Mouse (Mus musculus) testis, adult 2 months (tissue): ENCODE measurements around the gene Nfix. TPM values are rescaled to one million over a fixed set of nuclear protein-coding genes. Genes with fewer than 3 reads are reported as not detected.

ENCODE experiments used
- H3K27ac ChIP-seq: fragments of 200-500 bp; 2 replicates; pipeline ENCODE4 v1.5.1; 2012; ENCODE audit warnings: low read depth, low read length; ENCODE audit not compliant: control insufficient read depth, insufficient read depth
- H3K27me3 ChIP-seq: fragments of 200-500 bp; 2 replicates; pipeline ENCODE4 v1.6.1; 2012; ENCODE audit warnings: mild to moderate bottlenecking, low read length, moderate library complexity; ENCODE audit not compliant: control insufficient read depth, insufficient read depth
- H3K36me3 ChIP-seq: fragments of 200-500 bp; 2 replicates; pipeline ENCODE4 v1.6.1; 2012; ENCODE audit warnings: mild to moderate bottlenecking, low read length; ENCODE audit not compliant: control insufficient read depth, insufficient read depth
- H3K4me1 ChIP-seq: fragments of 200-500 bp; 2 replicates; pipeline ENCODE4 v1.6.1; 2012; ENCODE audit warnings: low read length; ENCODE audit not compliant: control insufficient read depth, insufficient read depth
- H3K4me3 ChIP-seq: fragments of 200-500 bp; 2 replicates; pipeline ENCODE4 v1.5.1; 2012; ENCODE audit warnings: low read depth, mild to moderate bottlenecking, low read length, moderate library complexity, mixed read lengths; ENCODE audit not compliant: control insufficient read depth
- CTCF ChIP-seq: fragments of 200-500 bp; IDR thresholded peaks from 2 replicates; pipeline ENCODE4 v1.5.1; 2012; ENCODE audit warnings: low read depth, mild to moderate bottlenecking, inconsistent platforms, low read length, moderate library complexity; ENCODE audit not compliant: control insufficient read depth, insufficient read depth, insufficient replicate concordance
- POLR2A ChIP-seq: fragments of 200-500 bp; IDR thresholded peaks from 2 replicates; pipeline ENCODE4 v1.6.1; 2012; ENCODE audit warnings: low read depth, mild to moderate bottlenecking, inconsistent platforms, low read length, moderate library complexity; ENCODE audit not compliant: control insufficient read depth
- polyA plus RNA-seq: library from polyadenylated mRNA; depleted of rRNA; stranded (reverse); fragments of >200 nt; gene quantifications from 2 replicates; pipeline ENCODE4 v1.2.3, GENCODE M21; 2012

Nfix gene
- polyA plus RNA-seq, 1 experiment, result 5.0 TPM

DNA sequence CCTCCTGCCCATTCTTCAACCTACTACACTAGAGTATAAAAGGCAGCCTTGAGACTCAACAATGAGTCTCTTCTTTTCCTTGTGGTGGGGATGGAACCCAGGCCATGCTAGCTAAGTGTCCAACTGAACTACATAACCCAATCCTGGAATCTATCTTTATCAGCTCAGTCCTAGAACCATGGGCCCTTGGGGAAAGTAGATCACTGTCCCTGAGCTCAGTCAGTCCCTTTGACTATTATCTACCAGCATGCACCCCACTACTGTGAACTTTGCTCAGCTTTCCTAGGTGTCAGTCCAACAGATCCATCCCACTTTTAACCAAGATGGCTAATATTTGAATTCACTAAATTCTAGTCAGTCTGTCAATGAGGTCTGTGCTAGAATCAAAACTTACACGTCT, 41.4 kb upstream of the Nfix start:
- H3K27ac ChIP-seq, result 0 out of 2 replicates have a peak overlapping the region, but pooled peaks have one; percentile 15
- peaks cover 6% of the 10 kb centered on the region for H3K4me1 ChIP-seq
- no peaks in the 10 kb centered on the region for H3K27me3 ChIP-seq
- TF ChIP-seq POLR2A (no peak), CTCF (no peak)
- peaks cover 6% of the 10 kb centered on the region for H3K36me3 ChIP-seq
- H3K4me3 ChIP-seq, result no peak overlapping the region

DNA sequence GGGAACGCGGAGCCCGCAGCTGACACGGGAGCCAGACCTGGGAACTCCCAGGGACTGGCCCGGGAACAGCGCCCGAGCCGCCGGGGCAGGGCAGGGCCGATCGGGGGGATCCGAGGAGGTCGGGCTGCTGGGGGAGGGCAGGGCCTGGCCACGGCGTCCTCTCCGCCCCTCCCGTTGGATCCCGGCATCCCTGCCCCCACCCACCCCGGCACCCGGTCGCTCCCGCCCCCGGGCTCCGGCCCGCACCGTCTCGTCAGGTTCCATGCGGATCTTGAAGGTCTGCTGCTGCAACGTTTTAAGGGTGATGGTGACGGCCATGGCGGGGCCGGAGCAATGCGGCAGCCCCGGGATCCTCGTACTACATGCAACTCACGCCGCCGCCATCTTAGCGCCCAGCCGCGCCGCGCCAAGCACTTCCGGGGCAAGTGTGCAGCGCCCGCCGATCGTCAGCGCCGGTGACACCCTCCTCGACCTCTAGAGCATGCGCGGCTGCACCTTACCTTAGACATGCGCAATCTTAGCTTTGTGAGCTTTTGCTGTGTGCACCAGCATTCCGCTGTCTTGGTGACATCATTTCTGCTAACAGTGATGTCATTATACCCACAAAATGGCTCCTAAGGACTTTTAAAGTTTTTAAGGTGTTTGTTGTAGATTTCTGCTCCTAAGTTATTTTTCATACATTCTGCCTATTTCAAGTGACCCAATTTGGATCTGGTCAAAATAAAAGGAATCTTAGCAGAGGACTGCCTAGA, 40.3 kb upstream of the Nfix start, which contains the start of gene Rad23a:
Rad23a (minus strand) TSS at position 418 of the 752 bp plus-strand sequence.
- Histone ChIP-seq H3K27ac (peak within 1 kb of the TSS; percentile 82), H3K4me1 (peaks cover 6% of the 10 kb centered on the region), H3K36me3 (peaks cover 6% of the 10 kb centered on the region), H3K4me3 (peak within 1 kb of the TSS; percentile 97), H3K27me3 (no peaks in the 10 kb centered on the region)
- TF ChIP-seq POLR2A (peak; percentile 83), CTCF (no peak)

DNA sequence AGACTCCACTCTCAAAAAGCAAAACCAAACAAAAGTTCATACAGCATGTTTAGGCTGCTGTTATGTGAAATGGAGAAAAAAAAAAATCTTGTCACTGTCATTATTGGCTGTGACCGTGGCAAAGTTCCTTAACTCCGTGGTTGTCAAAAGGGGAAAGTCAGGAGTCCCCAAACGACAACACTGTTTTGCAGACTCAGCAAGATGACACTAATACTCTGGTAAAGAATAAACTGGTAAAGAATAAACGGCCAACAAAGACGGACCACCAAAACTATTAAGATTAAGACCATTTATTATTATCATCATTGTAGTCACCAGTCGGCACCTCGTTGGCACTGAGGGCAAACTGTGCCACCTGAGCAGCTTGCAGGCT, 39.7 kb upstream of the Nfix start:
- no peak for TF ChIP-seq POLR2A
- TF ChIP-seq CTCF, result no peak
- peaks cover 6% of the 10 kb centered on the region for H3K36me3 ChIP-seq
- H3K4me3 ChIP-seq, result peak overlapping the region; percentile 97
- H3K27ac ChIP-seq, result peak overlapping the region; percentile 82
- peaks cover 6% of the 10 kb centered on the region for H3K4me1 ChIP-seq
- no peaks in the 10 kb centered on the region for H3K27me3 ChIP-seq

DNA sequence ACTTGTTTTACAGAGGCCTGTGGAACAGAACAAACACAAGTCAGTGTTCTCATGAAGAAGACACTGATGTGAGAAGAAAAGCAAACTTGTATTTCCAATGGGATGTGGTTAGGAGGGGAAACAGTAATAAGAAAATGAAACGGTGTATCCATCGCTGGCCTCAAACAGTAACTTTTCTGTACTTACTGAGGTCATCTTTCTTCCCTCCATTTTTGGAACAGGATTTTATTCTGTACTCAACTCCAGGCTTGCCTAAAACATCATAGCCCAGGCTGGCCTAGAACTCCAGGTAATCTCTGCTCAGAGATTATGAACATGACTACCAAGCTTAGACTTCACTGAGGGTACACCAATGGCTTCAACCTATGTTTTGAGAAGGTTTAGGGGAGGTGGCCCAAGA, 39.3 kb upstream of the Nfix start:
- no peaks in the 10 kb centered on the region for H3K27me3 ChIP-seq
- no peak overlapping the region for H3K27ac ChIP-seq
- peaks cover 6% of the 10 kb centered on the region for H3K36me3 ChIP-seq
- peaks cover 6% of the 10 kb centered on the region for H3K4me1 ChIP-seq
- H3K4me3 ChIP-seq, result peak overlapping the region; percentile 97; the same call in 1 of the 2 replicates
- TF ChIP-seq POLR2A (no peak), CTCF (no peak)

DNA sequence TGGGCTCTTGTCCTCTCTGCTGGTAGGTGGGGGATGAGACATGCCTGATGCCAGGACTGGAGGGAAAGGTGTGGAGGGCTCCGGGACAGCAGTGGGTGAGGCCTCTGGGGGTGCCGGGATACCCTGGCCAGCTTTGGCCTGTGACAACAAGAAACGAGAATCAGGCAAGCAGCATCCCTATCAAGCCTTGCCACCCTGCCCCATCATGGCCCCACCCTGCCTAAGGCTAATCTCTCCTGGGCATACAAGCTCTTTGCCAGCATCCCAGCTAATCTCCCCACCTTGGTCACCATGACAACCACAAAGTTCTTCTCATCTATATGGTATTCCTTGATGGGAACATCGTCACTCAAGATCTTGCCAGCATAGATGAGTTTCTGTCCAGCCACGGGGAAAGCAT, 38.4 kb upstream of the Nfix start:
- TF ChIP-seq CTCF (no peak), POLR2A (no peak)
- H3K27ac ChIP-seq, result no peak overlapping the region
- no peak overlapping the region for H3K4me3 ChIP-seq
- peaks cover 6% of the 10 kb centered on the region for H3K4me1 ChIP-seq
- H3K36me3 ChIP-seq, result peaks cover 2% of the 10 kb centered on the region
- no peaks in the 10 kb centered on the region for H3K27me3 ChIP-seq

DNA sequence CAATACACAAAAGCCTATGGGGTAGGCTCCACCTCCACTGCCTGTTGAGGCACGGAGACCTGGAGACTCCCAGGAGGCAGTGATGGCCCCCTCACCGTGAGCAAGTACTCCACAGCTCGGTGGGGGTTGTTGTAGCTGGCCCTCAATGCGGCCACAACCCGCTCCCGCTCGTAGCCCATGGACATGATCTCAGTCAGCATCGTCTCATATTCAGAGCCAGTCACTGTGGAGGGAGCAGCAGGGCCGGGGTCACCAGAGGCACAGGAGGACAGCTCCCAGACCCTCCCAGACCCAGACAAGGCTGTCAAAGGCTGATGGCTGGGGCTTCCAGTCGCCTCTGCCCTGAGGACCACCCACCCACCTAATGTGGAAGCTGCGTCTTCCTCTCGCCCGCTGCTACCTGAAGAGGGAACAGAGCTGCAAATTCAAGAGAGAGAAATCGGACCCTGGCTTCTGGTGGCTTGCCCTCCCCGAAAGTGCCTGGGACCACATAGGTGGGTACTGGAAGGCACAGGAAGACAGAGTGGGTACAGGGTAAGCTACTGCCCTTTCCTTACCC, 37.8 kb upstream of the Nfix start:
- peaks cover 1% of the 10 kb centered on the region; the same call in 1 of the 2 replicates for H3K36me3 ChIP-seq

DNA sequence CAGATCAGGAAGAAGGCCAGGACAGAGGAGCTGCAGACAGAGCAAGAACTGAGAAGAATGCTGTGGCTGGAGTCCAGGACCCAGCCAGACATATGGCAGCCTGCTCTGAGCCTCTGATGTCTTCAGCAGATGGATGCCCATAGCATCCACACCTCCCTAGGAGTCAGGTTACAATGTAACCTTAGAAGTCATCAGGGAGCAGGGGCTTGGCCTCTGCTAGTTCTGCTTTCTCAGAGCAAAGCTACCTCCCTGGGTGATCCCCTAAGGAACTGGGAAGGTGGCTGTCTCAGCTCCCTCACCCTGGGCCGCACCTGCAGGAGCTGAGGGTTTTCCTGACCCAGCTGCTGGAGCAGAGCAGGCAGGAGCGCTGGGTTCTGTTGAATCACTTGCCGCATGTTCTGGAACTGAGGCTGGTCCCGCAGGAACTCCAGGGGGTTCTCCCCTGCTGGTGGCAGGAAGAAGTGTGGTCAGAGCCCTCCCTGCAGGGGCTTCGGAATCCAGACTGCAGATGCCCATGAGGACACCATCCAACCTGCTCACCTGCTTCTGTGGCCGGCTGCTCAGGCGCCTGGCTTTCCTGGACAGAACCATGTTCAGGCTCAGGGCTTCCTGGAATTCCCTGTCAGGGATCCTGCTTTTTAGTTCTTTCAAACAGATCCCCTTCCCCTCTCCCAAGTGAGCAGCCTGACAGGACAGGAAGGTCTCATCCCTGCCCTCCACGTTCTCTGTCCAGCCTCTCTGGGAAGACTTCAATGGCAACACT, 37.2 kb upstream of the Nfix start:
- TF ChIP-seq POLR2A (no peak), CTCF (no peak)
- H3K36me3 ChIP-seq, result peaks cover 1% of the 10 kb centered on the region; the same call in 1 of the 2 replicates
- no peak overlapping the region for H3K4me3 ChIP-seq
- no peaks in the 10 kb centered on the region for H3K27me3 ChIP-seq
- H3K4me1 ChIP-seq, result peaks cover 8% of the 10 kb centered on the region
- peak overlapping the region; percentile 12; the same call in 1 of the 2 replicates for H3K27ac ChIP-seq

More for the DNA sequence above, 37.8 kb upstream of the Nfix start:
- Histone ChIP-seq H3K27me3 (no peaks in the 10 kb centered on the region), H3K4me1 (peaks cover 6% of the 10 kb centered on the region), H3K4me3 (no peak overlapping the region), H3K27ac (no peak overlapping the region)
- TF ChIP-seq CTCF (no peak), POLR2A (no peak)
